Mouse (Mus musculus): ENCODE data around the gene Cep112.

- TF ChIP-seq GATA1 (IDR thresholded peaks at IDR 0.05; ENCODE audit: borderline replicate concordance, low read length) (no peak), FLI1 (IDR thresholded peaks at IDR 0.05; ENCODE audit: low read length) (no peak)
Observed at GRCm38 (mm10) chr11:108449811-108450210, 24.8 kb downstream of the Cep112 start.

Measured in megakaryocyte, embryonic 14.5 days (primary cell).